Mouse (Mus musculus): Measurements from ENCODE around the gene Dmrtb1. TPM values are rescaled to one million over a fixed set of nuclear protein-coding genes. Genes with fewer than 3 reads are reported as not detected.

Dmrtb1 gene
- total RNA-seq, 2 experiments from 2014 or later, result not detected

DNA sequence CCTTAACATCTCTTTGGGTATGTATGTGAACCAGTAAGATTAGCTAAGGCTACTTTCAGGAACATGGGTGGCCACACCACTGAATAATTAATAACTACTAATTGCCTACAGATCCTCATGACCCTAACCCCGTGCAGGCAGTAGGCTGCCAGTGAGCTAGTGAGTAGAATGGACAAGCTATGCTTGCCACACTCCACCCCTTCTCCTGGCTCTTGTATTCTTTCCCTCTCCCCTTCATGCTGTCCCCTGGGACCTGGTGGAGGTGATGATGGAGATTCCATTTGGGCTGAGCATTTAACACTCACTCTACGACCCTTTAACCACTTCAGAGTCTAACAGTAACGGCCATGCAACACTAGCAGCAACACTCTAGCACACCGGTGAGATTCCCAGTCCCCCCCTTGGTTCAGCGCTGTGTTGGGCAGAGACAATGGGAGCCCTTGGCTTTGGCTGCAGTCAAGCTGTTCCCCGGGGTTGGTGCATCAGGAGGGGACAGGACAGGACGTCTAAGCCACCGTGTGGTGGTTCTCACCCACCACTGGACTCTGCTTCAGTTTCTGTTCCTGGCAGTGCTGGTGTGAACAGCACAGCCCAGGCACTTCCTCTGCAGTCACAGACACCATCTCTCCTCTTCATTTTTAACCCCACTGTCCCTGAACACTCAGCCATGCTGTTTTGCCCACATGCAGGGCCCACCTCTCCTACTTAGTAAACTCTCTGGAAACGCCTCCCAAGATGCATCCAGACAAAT, 2.8 kb downstream of the Dmrtb1 start:
- no peak for DNase-seq (ENCODE audit: low spot score in 2 of 2)

DNA sequence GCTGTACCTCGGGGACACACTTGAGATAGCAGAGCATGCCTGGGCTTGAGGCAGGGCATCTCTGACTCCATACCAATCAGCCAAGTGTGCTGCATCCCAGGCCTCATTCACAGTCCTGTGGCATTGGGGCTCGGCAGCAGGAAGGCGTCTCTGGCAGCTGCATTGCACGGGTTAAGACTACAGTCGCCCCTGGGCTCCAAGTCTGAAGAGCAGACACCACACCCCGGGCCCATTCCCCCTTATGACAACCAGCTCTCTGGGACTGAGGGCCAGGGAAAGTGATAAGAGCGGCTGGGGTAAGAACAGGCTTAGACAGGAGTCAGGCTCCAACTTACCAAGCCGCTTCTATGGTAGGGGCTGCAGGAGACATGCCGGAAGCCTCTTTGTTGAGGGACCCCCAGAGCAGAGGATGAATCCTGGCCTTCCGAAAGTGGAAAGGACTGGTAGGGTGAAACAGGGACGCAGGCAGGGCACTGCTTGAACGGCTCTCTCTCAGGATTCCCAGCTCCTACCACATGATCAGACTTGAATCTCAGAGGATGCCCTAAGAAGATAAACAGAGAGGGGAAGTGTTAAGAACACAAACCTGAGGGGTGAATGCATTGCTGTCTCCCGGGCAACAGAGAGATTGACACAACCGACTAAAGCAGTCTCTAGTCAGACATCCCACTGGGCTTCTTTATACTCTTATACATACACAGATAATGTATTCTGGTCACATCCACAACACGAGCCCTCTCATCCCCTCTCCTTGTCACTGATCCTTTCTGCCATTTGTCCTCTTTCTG, 3.5 kb downstream of the Dmrtb1 start:
- no peak for DNase-seq (ENCODE audit: low spot score in 2 of 2)

DNA sequence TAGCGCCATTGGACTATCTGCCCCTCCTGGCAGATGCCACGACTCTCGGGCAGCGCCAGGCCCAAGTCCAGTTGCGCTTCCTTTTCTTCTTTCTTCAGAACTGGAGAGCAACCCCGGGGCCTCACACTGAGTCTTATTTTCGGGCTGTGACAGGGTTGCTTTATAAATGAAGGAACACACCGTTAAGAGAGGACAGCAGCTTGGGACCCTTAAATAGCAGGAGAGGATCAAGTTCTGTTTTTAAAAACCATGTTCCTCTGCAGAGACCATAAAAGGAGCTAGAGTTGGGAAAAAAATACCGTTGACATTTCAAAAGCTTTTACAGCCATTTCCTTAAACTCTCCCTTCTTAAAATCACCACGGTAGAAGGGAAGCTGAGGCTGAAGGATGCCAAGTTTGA, 8.4 kb downstream of the Dmrtb1 start:
- DNase-seq (ENCODE audit: low spot score in 2 of 2), result no peak

DNA sequence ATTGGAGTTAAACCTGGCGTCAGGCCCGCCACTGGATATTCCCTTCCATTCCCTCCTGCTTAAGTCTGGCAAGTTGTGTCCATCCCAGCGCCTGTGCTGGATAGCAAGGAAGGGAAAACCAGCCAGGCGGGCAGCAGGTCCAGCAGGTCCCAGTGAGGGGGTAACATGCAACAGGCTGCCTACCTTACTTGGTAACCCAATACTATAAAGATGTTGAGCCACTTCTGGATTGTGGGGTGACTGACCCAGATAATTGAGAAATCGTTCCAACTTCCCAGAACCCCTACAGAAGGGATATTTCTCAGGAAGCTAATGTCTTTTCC, 9.7 kb downstream of the Dmrtb1 start:
- DNase-seq (ENCODE audit: low spot score in 2 of 2), result no peak

DNA sequence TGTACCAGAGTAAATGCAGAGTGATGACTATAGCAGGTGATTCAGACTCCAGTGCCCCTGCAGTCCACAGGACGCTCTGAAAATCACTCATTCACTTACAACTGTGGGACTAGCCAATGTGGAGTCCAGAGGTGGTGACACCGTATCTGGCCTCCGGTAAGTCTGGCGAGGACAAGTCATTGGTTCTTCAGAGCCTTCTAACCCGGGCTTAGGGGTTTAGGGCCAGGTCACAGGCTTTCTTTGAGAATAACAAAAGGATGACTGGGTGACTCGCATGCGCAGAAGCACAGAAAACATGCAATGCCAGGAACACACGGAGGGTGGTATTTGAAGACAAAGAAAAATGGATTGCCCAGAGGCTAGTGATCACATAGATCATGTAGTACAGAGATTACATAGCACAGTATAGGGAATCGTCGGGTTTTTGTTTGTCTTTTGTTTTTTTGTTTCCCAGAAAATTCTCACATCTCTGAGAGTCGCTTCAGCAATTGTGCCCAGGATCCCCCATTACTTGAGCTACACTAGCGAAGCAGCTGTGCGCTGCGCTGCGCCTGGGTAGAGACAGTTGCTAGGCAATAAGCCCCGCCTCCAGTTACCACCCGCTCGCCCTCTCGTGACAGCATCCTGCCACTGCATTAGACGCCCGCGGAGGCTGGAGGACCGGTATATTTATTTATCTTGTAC, 10.2 kb downstream of the Dmrtb1 start:
- DNase-seq (ENCODE audit: low spot score in 2 of 2), result peak; percentile 51 to 56

DNA sequence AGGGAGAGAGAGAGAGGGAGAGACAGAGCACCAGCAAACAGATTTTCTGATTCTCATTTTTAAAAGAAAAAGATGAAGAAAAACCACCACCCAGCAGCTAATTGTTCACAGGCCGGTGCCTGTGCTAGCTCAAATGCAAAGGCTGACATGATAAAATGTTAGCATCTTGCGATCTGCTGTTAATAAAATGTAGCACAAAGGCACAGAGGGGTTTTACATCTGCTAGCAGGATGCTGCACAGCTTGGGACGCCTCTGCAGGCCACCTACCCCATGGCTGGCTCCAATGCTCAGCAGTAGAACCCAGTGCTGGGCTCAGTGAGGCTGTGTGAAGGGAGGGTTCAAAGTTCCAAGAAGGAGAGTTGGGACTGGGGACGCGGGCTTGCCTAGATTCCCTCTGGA, 13.3 kb downstream of the Dmrtb1 start:
- no peak for DNase-seq (ENCODE audit: low spot score in 2 of 2)

DNA sequence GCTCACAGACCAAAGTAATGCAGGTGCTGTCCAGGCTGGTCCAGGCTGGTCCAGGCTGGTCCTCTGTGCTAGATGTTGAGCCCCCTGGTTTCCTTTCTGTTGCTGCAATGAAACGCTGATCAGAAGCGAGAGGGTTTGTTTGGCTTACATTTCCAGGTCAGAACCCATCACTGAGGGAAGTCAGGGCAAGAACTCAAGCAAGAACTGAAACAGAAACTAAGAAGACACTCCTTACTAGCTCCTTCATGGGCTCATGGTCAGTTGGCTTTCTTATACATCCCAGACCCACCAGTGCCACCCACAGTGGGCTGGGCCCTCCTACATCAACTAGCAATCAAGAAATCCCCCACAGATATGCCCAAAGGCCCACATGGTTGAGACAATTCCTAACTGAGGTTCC, 15.5 kb downstream of the Dmrtb1 start:
- no peak for DNase-seq (ENCODE audit: low spot score in 2 of 2)

DNA sequence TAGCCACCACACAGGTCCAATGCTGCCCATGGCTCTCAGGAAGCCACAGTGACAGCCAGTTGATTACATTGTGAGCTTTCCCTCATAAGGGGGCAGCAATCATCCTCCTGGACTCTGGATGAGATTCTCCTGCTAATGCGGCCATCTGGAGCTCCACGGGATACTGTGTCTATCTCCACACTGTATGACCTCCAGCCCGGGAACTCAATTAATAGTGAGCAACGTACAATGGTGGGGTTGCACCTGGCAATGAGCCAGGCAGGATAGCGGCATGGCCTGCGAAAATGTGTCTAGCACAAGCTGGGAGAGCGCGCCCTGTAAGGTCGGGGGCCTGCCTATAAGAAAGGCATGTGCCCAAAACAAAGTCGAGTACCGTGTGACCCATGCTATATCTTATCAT, 23.4 kb downstream of the Dmrtb1 start:
- no peak for DNase-seq (ENCODE audit: low spot score in 2 of 2)

DNA sequence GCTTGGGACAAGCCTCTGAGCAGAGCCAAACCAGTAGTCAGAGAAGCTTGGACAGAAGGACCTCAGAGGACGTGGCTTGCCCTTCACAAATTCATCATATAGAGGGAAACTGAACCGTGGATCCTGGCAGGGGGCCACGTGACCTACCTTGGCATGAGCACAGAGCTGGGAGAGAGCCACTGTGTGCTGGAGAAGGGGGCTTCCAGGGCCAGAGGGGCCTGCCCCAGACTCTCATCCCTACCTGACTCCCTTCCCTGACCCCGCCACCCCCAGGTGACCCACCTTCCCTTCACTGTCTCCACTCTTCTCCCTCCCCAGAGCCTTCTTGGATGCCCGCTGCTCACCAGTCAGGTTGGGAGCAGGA, 30.8 kb downstream of the Dmrtb1 start:
- no peak for DNase-seq (ENCODE audit: low spot score in 2 of 2)

DNA sequence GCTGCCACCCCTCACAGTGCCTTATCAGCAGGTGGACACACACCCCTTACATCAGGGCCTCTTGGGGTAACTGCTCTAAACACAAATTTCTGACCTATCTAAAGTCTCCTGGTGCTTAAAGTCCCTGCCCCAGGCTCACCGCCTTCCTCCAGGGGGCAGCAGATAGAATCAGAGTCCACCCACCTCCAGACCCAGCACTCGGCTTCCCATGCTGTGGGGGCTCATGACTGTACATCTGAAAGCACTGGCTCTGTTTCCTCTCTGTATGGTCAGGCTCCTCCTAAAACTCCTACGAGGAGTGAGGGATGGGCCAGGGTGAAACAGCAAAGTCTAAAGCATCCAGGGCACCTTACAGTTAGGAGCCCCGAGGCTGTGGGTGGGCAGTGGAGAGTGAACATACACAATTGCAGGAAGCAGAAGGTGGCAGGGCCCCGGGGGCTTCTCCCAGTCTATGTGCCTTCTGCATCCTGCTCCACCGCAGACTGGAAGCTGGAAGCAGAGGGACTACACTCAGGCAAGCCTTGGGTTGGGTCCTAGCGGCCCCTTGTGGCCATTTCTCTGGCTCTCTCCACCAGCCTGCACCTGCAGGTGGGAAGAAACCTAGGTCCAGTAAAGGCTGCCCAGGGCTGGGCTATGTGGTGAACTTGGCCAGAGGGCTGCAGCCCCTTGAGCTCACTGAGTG, 31.3 kb downstream of the Dmrtb1 start:
- DNase-seq (ENCODE audit: low spot score in 2 of 2), result peak; percentile 44 to 53

DNA sequence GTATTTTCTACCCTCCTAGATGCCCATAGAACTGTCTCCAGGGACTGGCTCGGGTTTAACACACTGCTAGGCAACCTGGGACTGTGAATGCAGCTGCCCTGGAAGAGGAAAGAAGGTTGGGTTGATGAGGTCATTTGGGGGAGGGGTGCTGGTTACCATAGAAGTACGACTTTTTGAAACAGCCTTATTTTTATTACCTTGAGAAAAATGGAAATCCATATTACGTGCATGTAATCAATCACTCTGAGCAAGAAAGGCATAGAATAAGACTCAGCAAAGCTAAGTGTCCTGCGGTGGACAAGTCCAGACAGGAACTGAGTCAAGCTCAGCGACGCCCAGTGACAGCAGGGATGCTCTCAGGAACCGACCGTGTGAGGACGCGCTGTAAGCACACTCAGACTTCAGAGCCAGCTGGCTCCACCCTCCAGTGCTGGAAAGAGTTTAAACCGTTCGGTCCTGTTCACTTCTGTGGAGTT, 33.0 kb downstream of the Dmrtb1 start:
- DNase-seq (ENCODE audit: low spot score in 2 of 2), result no peak

DNA sequence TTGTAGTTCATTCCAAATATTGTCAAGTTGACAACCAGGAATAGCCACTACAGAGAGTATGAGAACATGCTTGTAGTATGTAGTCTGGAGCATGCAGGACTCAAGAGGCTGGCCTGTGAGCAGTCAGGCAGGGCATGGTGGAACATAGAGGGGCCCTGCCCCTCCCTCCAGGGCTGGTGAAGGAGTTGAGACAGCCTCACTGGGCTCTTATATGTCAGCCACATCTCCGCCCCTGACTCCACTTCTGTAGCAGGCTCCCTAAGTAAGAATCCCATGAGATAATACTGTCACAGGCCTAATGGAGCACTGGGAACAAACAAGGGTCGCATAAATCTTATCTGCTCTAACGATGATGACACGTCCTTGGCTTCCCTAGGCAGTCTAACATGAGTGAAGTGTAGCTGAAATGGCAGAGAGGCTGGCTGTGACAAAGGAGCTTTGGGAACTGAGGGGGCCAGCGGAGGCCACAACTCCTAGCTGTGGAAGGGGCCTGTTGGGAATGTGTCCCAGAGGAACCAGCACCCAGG, 35.0 kb downstream of the Dmrtb1 start:
- no peak for DNase-seq (ENCODE audit: low spot score in 2 of 2)

DNA sequence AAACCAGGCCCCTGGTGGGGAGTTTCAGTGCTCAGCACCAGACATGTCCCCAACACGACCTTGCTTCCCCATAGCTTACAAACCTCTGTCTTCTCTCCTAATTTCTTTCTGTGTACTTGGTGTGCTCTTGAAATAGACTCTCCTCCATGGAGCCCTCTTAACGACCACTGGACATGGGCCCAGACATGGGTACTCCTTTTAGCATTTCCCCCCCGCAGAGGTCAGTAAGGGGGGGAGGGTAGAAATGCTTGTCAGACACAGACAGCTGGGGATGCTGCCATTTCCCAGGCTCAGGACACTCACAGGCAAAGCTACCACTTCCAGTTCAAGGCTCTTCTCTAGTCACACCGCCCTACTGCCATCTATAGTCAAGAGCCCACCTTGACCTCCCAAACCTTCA, 42.4 kb downstream of the Dmrtb1 start:
- no peak for DNase-seq (ENCODE audit: low spot score in 2 of 2)

DNA sequence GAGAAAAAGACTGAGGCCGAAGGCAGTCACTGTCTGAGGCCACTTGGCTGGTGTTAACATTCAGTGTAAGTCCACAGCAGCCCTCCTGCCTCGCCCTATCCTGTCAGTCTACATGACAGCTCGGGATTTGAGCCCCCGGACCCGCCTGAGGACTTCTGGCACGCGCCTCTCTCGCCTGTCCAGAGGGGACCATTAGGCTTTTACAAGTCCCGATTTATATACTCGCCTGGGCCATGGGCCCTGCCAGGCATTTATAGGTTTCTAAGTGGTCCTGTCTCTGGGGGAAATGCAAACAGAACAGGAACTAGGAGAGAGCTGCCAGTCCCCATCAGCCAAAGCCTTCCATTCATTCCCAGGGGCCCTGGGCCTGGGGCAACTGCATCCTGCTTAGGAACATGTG, 45.7 kb downstream of the Dmrtb1 start:
- DNase-seq (ENCODE audit: low spot score in 2 of 2), result no peak

DNA sequence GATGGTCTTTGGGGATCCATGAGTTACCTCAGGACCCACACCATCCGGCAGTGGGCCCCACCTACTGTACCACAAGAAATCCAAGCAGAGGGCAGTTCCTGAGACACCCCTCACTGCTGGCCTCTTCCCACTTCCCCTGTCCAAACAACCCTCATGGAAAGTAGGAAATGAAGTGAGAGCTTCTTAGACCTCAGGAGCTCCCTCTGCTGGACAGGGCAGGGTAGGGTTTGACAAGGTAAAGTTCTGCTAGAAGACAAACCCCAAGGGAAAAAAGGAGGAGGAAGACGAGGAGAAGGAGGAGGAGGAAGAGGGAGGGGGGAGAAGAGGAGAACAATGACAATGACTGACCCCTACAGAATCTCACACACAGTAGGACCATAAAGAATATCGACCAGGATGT, 46.4 kb downstream of the Dmrtb1 start:
- peak in 1 of 2 experiments; percentile 13 for DNase-seq (ENCODE audit: low spot score in 2 of 2)

DNA sequence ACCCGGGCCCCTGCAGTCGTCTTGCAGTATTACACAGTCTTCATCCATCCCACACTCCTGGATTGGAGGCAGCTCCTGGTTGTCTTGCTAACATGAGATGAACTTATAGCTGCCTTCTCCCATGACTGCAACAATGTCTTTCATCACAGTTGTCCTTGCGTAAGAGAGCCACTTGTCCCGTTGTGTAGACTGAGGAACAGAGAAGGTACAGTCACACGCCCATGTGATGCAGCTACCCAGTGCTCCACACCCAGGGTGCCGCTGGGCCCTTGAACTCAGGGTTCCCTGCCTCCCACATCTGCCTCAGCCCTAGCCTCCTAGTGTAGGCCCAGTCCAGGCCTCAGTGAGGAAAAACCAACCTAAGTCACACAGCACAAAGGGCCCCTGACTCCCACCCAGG, 47.9 kb downstream of the Dmrtb1 start:
- no peak for DNase-seq (ENCODE audit: low spot score in 2 of 2)

DNA sequence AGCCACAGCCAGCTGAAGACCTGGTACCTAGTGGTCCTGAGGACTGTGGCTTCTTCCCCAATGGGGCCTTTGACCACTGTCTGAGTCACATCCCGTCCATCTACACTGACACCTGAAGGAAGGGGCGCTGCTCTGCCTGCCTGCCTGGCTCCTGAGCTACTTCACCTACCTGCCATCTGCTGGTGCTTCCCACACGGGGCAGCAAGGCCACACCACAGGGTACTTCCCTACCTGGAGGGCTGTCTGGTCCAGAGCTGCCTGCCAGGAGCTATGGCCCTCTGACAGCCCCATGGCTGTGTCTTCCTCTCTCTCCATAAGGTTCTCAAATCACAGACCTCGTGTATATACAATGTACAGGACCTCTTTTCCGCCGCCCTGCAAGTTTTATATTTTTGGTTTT, 49.4 kb downstream of the Dmrtb1 start:
- DNase-seq (ENCODE audit: low spot score in 2 of 2), result no peak

DNA sequence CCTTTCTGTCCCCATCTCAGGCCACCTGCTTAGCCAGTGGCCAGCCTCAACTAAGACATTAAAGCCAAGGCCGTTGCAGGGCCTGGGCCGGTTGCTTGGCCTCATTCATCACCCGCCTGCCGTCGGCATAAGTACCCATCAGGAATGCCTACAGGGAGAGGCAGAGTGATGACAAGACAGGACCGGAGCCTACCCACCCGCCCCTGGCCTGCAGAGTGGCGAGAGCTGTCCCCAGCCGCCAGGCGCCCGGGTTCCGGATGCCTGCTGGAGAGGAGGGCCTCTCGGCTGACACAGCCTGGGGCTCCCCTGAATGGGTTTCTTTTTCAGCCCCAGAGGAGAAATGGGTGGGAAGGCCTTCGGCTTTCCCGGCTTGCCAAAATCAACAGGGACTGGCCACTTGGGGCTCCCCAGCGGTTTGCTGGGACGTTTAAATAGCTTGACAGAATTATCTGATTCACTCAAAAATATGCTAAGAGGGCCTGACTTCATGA, 55.1 kb downstream of the Dmrtb1 start:
- peak in 1 of 2 experiments; percentile 5 for DNase-seq (ENCODE audit: low spot score in 2 of 2)

DNA sequence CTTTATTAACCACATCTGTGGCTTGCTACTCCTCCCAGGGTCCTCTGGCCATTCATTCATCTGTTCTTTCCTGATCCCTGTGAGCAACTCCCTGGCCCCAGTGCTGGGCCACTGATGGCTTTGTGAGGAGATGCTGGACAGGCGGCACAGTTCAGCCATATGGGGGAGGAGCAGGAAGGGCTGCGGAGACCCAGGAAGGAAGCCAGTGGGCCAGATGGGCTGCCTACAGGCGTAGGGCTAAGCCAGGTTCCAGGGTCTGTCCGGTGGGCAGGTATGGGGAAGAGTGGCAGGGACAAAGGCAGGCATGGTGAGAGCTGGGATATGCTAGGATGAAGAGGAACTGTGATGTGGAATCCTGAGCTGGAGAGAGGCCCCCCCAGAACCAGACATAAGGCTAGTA, 55.8 kb downstream of the Dmrtb1 start:
- no peak for DNase-seq (ENCODE audit: low spot score in 2 of 2)
